In genomic region chr4:110597726-110598283, GRCm38 (mm10) we compare ENCODE assay signal across 22 mouse cellular contexts.
DNase-seq lines count a peak whose midpoint lies in the region; ATAC-seq and TF ChIP-seq lines count a peak whose summit lies in the region.
"Had no signal": no experiment of that assay in that cellular context is flagged by ENCODE, and none has a peak within 500 bp of the region (broad histone marks: within the 10 kb centered on the region; RNA-seq: fewer than 3 reads in every experiment).

No protein-coding gene starts in this region.

- H3K4me1 ChIP-seq in forebrain, postnatal 0 days (ENCODE audit: insufficient read depth): no peaks in the 10 kb centered on the region
- H3K4me1 ChIP-seq in forebrain, embryonic 16.5 days (replicated peaks; ENCODE audit: control insufficient read depth, insufficient read depth, low read length): no peaks in the 10 kb centered on the region
- no peaks in the 10 kb centered on the region for H3K4me1 ChIP-seq in kidney, postnatal 0 days (replicated peaks; ENCODE audit: insufficient read depth, low read length)
- H3K4me1 ChIP-seq: embryonic facial prominence, embryonic 12.5 days; heart, embryonic 10.5 days; hindbrain, embryonic 13.5 days; intestine, embryonic 15.5 days had no signal

- H3K36me3 ChIP-seq in forebrain, postnatal 0 days (ENCODE audit: insufficient read depth): no peaks in the 10 kb centered on the region
- H3K36me3 ChIP-seq in forebrain, embryonic 16.5 days (ENCODE audit: control insufficient read depth, insufficient read depth): no peaks in the 10 kb centered on the region
- H3K36me3 ChIP-seq in kidney, postnatal 0 days (ENCODE audit: insufficient read depth, low read length): no peaks in the 10 kb centered on the region
- H3K36me3 ChIP-seq: embryonic facial prominence, embryonic 12.5 days; forebrain, embryonic 12.5 days; heart, embryonic 10.5 days; hindbrain, embryonic 13.5 days; intestine, embryonic 15.5 days had no signal

- TF ChIP-seq CTCF in forebrain, postnatal 0 days (IDR thresholded peaks at IDR 0.05; ENCODE audit: low read depth): no peak
- TF ChIP-seq CTCF in kidney, postnatal 0 days (IDR thresholded peaks at IDR 0.05; ENCODE audit: low read depth): no peak

- no peak overlapping the region for H3K9ac ChIP-seq in forebrain, postnatal 0 days
- no peak overlapping the region for H3K9ac ChIP-seq in forebrain, embryonic 16.5 days (replicated peaks; ENCODE audit: low read depth, low read length)
- H3K9ac ChIP-seq in kidney, postnatal 0 days (ENCODE audit: low read depth, low read length): no peak overlapping the region
- H3K9ac ChIP-seq: embryonic facial prominence, embryonic 12.5 days; forebrain, embryonic 12.5 days; hindbrain, embryonic 13.5 days; intestine, embryonic 15.5 days had no signal

- no peak overlapping the region for H3K27ac ChIP-seq in forebrain, postnatal 0 days (ENCODE audit: low read depth, low read length)
- no peak overlapping the region for H3K27ac ChIP-seq in forebrain, embryonic 16.5 days (ENCODE audit: low read length)
- H3K27ac ChIP-seq in kidney, postnatal 0 days: no peak overlapping the region
- H3K27ac ChIP-seq: embryonic facial prominence, embryonic 12.5 days; forebrain, embryonic 12.5 days; heart, embryonic 10.5 days; hindbrain, embryonic 13.5 days; intestine, embryonic 15.5 days had no signal

- peak; percentile 27 for DNase-seq in forebrain, postnatal 0 days
- no peak for DNase-seq in kidney, postnatal 0 days (ENCODE audit: low spot score)
- no peak for DNase-seq in kidney, adult 8-10 months
- peak; percentile 4 for DNase-seq in WW6 (ENCODE audit: low read depth, low spot score)
- peak; percentile 2 for DNase-seq in brain, embryonic 18.5 days (ENCODE audit: low read depth, low spot score)
- DNase-seq in left cerebral cortex, adult 8-10 months (ENCODE audit: low spot score in 2 of 2): no peak
- no peak for DNase-seq in urinary bladder, postnatal 10 days (ENCODE audit: low spot score)
- DNase-seq: adrenal gland, postnatal 14 days; cerebellum, adult 11 months; cerebellum, adult 8-10 months; cerebellum, postnatal 14 days; gastrocnemius, postnatal 10 days; heart, adult 18-20 months; heart, postnatal 10 days; heart, postnatal 4 days had no signal

- H3K4me3 ChIP-seq in forebrain, postnatal 0 days (ENCODE audit: low read depth, low read length): no peak overlapping the region
- H3K4me3 ChIP-seq in forebrain, embryonic 16.5 days (replicated peaks; ENCODE audit: low read length): no peak overlapping the region
- no peak overlapping the region for H3K4me3 ChIP-seq in kidney, postnatal 0 days (replicated peaks; ENCODE audit: low read depth, low read length)
- H3K4me3 ChIP-seq: embryonic facial prominence, embryonic 12.5 days; forebrain, embryonic 12.5 days; heart, embryonic 10.5 days; hindbrain, embryonic 13.5 days; intestine, embryonic 15.5 days had no signal

- no peaks in the 10 kb centered on the region for H3K27me3 ChIP-seq in forebrain, postnatal 0 days (ENCODE audit: insufficient read depth, low read length)
- H3K27me3 ChIP-seq in forebrain, embryonic 16.5 days (replicated peaks; ENCODE audit: control insufficient read depth, insufficient read depth, low read length): no peaks in the 10 kb centered on the region
- H3K27me3 ChIP-seq in kidney, postnatal 0 days (ENCODE audit: insufficient read depth, low read length): no peaks in the 10 kb centered on the region
- H3K27me3 ChIP-seq: embryonic facial prominence, embryonic 12.5 days; forebrain, embryonic 12.5 days; hindbrain, embryonic 13.5 days; intestine, embryonic 15.5 days had no signal

- H3K4me2 ChIP-seq in forebrain, postnatal 0 days (ENCODE audit: low read depth): no peak overlapping the region
- no peak overlapping the region for H3K4me2 ChIP-seq in forebrain, embryonic 16.5 days (ENCODE audit: low read length)
- no peak overlapping the region for H3K4me2 ChIP-seq in kidney, postnatal 0 days (ENCODE audit: low read length)
- H3K4me2 ChIP-seq: embryonic facial prominence, embryonic 12.5 days; forebrain, embryonic 12.5 days; hindbrain, embryonic 13.5 days; intestine, embryonic 15.5 days had no signal

- ATAC-seq in forebrain, postnatal 0 days: peak; percentile 29
- ATAC-seq in forebrain, embryonic 16.5 days: no peak
- ATAC-seq in kidney, postnatal 0 days (replicated peaks; ENCODE audit: low FRiP score, low read depth): peak; percentile 63; the same call in 1 of the 2 replicates
- ATAC-seq: activated CD4-positive, CD25-positive, alpha-beta regulatory T cell, adult 4 months; intestine, embryonic 15.5 days had no signal

- 35% methylated on average over 4 of the region's 4 CpGs for WGBS in forebrain, postnatal 0 days
- 32% methylated on average over 4 of the region's 4 CpGs for WGBS in forebrain, embryonic 16.5 days
- 48% methylated on average over 4 of the region's 4 CpGs for WGBS in kidney, postnatal 0 days

- no peaks in the 10 kb centered on the region for H3K9me3 ChIP-seq in forebrain, postnatal 0 days (ENCODE audit: low read length)
- H3K9me3 ChIP-seq in forebrain, embryonic 16.5 days (ENCODE audit: control insufficient read depth, low read length): no peaks in the 10 kb centered on the region
- no peaks in the 10 kb centered on the region for H3K9me3 ChIP-seq in kidney, postnatal 0 days (replicated peaks; ENCODE audit: low read length)
- H3K9me3 ChIP-seq: embryonic facial prominence, embryonic 12.5 days; forebrain, embryonic 12.5 days; heart, embryonic 10.5 days; hindbrain, embryonic 13.5 days; intestine, embryonic 15.5 days had no signal

Comparison
In these comparisons a context has a peak if more than half of its experiments do, and no peak if none do; other contexts are left out.
1. DNase-seq: peak in forebrain, postnatal 0 days (single experiment), WW6 (single experiment) and brain, embryonic 18.5 days (single experiment); none in kidney, postnatal 0 days (single experiment), kidney, adult 8-10 months (0 of 2), left cerebral cortex, adult 8-10 months (0 of 2) and urinary bladder, postnatal 10 days (single experiment).